Mouse (Mus musculus): Measurements from ENCODE around the gene Otop2. TPM values are rescaled to one million over a fixed set of nuclear protein-coding genes. Genes with fewer than 3 reads are reported as not detected.

Gene Otop2
- polyA plus RNA-seq, 1 experiment from 2014 or later = not detected

- WGBS (ENCODE audit: insufficient replicate concordance) = 53% methylated on average over 6 of the region's 6 CpGs
- H3K4me3 ChIP-seq = no peak overlapping the region
- no peaks in the 10 kb centered on the region for H3K36me3 ChIP-seq
- no peak overlapping the region for H3K4me2 ChIP-seq
- H3K27ac ChIP-seq = no peak overlapping the region
- no peaks in the 10 kb centered on the region for H3K9me3 ChIP-seq (replicated peaks)
- peaks cover 65% of the 10 kb centered on the region for H3K27me3 ChIP-seq (replicated peaks)
- H3K9ac ChIP-seq = no peak overlapping the region
- ATAC-seq = 0 out of 2 replicates have a peak, but pooled peaks have one; percentile 3
- 0 out of 2 replicates have a peak, but pooled peaks cover 4% of the 10 kb centered on the region for H3K4me1 ChIP-seq
These were observed 52.8 kb downstream of the Otop2 start for GRCm38 (mm10) chr11:115359726-115360125.

GRCm38 (mm10) chr11:115364136-115364535, 57.2 kb downstream of the Otop2 start:
- Histone ChIP-seq H3K9me3 (replicated peaks) (no peaks in the 10 kb centered on the region), H3K36me3 (no peaks in the 10 kb centered on the region), H3K4me1 (peaks cover 11% of the 10 kb centered on the region), H3K27ac (no peak overlapping the region), H3K4me3 (no peak overlapping the region), H3K27me3 (replicated peaks) (peaks cover 74% of the 10 kb centered on the region), H3K4me2 (no peak overlapping the region), H3K9ac (no peak overlapping the region)
- ATAC-seq = no peak
- WGBS (ENCODE audit: insufficient replicate concordance) = 81% methylated on average over 3 of the region's 3 CpGs

- no peak overlapping the region for H3K9ac ChIP-seq
- WGBS (ENCODE audit: insufficient replicate concordance) = 27% methylated on average over 7 of the region's 7 CpGs
- ATAC-seq = no peak
- no peaks in the 10 kb centered on the region for H3K9me3 ChIP-seq (replicated peaks)
- no peaks in the 10 kb centered on the region for H3K36me3 ChIP-seq
- H3K4me1 ChIP-seq = peaks cover 11% of the 10 kb centered on the region
- H3K27me3 ChIP-seq (replicated peaks) = peaks cover 87% of the 10 kb centered on the region
- H3K27ac ChIP-seq = no peak overlapping the region
- H3K4me2 ChIP-seq = no peak overlapping the region
- no peak overlapping the region for H3K4me3 ChIP-seq
These were observed 59.2 kb downstream of the Otop2 start for GRCm38 (mm10) chr11:115366039-115366705.

GRCm38 (mm10) chr11:115366706-115367394, 59.9 kb downstream of the Otop2 start:
- Histone ChIP-seq H3K4me1 (peaks cover 11% of the 10 kb centered on the region), H3K9me3 (replicated peaks) (no peaks in the 10 kb centered on the region), H3K9ac (0 out of 2 replicates have a peak overlapping the region, but pooled peaks have one; percentile 39), H3K27me3 (replicated peaks) (peaks cover 87% of the 10 kb centered on the region), H3K27ac (no peak overlapping the region), H3K4me2 (peak overlapping the region; percentile 71), H3K36me3 (no peaks in the 10 kb centered on the region), H3K4me3 (peak overlapping the region; percentile 42)
- WGBS (ENCODE audit: insufficient replicate concordance) = 8% methylated on average over 28 of the region's 28 CpGs
- ATAC-seq = 0 out of 2 replicates have a peak, but pooled peaks have one; percentile 20

DNA sequence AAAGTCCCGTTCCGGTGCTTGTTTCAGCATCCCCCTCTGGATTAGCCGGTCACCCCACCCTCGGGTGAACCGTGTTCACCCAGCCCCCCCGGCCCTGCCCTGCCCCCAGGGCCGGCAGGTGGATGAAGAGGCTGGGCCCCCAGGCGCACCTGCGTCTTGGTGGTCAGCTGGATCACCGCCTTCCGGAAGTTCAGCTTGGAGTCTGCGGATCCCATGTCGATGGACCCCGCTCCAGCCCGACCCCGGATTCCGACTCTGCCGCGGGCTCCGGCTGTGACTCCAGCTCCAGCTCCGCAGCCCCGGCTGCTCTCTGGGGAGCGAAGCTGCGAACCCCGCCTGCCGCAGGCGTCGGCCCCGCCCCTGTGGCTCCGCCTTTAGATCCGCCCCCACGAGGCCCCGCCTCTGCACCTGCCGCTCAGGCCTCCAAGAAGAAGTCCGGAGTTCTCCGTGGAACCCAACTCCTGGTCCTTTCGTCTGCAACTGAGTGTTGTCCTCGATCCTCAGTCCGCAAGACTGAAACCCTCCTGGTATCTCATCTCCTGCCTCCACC, 60.5 kb downstream of the Otop2 start, which contains the start of gene Hid1:
Gene Hid1, minus strand, starts transcription at position 362 of the 550 bp plus-strand sequence.
- ATAC-seq = peak; percentile 71
- WGBS (ENCODE audit: insufficient replicate concordance) = under 1% methylated on average over 39 of the region's 39 CpGs
- H3K27ac ChIP-seq = no peak within 1 kb of the TSS
- H3K4me2 ChIP-seq = peak within 1 kb of the TSS; percentile 71
- H3K9me3 ChIP-seq (replicated peaks) = no peaks in the 10 kb centered on the region
- H3K27me3 ChIP-seq (replicated peaks) = peaks cover 88% of the 10 kb centered on the region
- H3K4me1 ChIP-seq = peaks cover 11% of the 10 kb centered on the region
- H3K9ac ChIP-seq = peak within 1 kb of the TSS; percentile 39; the same call in 1 of the 2 replicates
- no peaks in the 10 kb centered on the region for H3K36me3 ChIP-seq
- H3K4me3 ChIP-seq = peak within 1 kb of the TSS; percentile 42

- no peak for ATAC-seq
- no peaks in the 10 kb centered on the region for H3K36me3 ChIP-seq
- no peak overlapping the region for H3K9ac ChIP-seq
- H3K27ac ChIP-seq = no peak overlapping the region
- H3K4me1 ChIP-seq = peaks cover 14% of the 10 kb centered on the region
- no peak overlapping the region for H3K4me3 ChIP-seq
- 38% methylated on average over 7 of the region's 7 CpGs for WGBS (ENCODE audit: insufficient replicate concordance)
- peaks cover 98% of the 10 kb centered on the region for H3K27me3 ChIP-seq (replicated peaks)
- no peak overlapping the region for H3K4me2 ChIP-seq
- no peaks in the 10 kb centered on the region for H3K9me3 ChIP-seq (replicated peaks)
These were observed 63.4 kb downstream of the Otop2 start for GRCm38 (mm10) chr11:115370368-115370767.

DNA sequence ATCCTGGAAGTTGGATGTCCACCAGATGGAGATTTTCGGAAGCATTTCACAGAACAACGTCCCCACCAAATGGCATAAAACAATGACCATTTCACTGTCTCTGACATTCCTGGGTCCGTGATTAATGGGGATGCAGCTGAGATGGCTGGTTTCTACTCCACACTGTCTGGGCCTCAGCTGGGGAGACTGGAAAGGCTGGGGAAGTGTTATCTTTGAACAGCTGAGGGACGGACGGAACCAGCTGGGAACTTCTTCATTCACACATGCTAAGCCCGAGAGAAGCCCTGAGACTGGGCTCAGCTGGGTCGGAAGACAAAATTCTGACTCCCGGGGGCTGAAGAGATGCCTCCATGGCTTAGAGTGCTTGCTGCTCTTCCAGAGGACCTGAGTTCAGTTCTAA, 64.4 kb downstream of the Otop2 start:
- Histone ChIP-seq H3K4me1 (peaks cover 14% of the 10 kb centered on the region), H3K4me3 (no peak overlapping the region), H3K36me3 (no peaks in the 10 kb centered on the region), H3K4me2 (no peak overlapping the region), H3K27ac (no peak overlapping the region), H3K27me3 (replicated peaks) (peaks cover 98% of the 10 kb centered on the region), H3K9ac (no peak overlapping the region), H3K9me3 (replicated peaks) (no peaks in the 10 kb centered on the region)
- 60% methylated on average over 8 of the region's 8 CpGs for WGBS (ENCODE audit: insufficient replicate concordance)
- ATAC-seq = no peak

- peaks cover 10% of the 10 kb centered on the region for H3K4me1 ChIP-seq
- no peak overlapping the region for H3K4me2 ChIP-seq
- H3K4me3 ChIP-seq = no peak overlapping the region
- 48% methylated on average over 1 of the region's 1 CpGs for WGBS (ENCODE audit: insufficient replicate concordance)
- H3K27me3 ChIP-seq (replicated peaks) = peaks cover 98% of the 10 kb centered on the region
- no peak overlapping the region for H3K27ac ChIP-seq
- no peaks in the 10 kb centered on the region for H3K36me3 ChIP-seq
- H3K9me3 ChIP-seq (replicated peaks) = no peaks in the 10 kb centered on the region
- no peak overlapping the region for H3K9ac ChIP-seq
- no peak for ATAC-seq
These were observed 65.1 kb downstream of the Otop2 start for GRCm38 (mm10) chr11:115372015-115372414.

- no peaks in the 10 kb centered on the region for H3K9me3 ChIP-seq (replicated peaks)
- WGBS (ENCODE audit: insufficient replicate concordance) = 18% methylated on average over 2 of the region's 2 CpGs
- no peaks in the 10 kb centered on the region for H3K36me3 ChIP-seq
- H3K27me3 ChIP-seq (replicated peaks) = peaks cover 95% of the 10 kb centered on the region
- no peak overlapping the region for H3K27ac ChIP-seq
- no peak overlapping the region for H3K4me3 ChIP-seq
- H3K9ac ChIP-seq = no peak overlapping the region
- H3K4me1 ChIP-seq = peaks cover 3% of the 10 kb centered on the region; the same call in 1 of the 2 replicates
- H3K4me2 ChIP-seq = no peak overlapping the region
- ATAC-seq = no peak
These were observed 65.8 kb downstream of the Otop2 start for GRCm38 (mm10) chr11:115372737-115373136.

DNA sequence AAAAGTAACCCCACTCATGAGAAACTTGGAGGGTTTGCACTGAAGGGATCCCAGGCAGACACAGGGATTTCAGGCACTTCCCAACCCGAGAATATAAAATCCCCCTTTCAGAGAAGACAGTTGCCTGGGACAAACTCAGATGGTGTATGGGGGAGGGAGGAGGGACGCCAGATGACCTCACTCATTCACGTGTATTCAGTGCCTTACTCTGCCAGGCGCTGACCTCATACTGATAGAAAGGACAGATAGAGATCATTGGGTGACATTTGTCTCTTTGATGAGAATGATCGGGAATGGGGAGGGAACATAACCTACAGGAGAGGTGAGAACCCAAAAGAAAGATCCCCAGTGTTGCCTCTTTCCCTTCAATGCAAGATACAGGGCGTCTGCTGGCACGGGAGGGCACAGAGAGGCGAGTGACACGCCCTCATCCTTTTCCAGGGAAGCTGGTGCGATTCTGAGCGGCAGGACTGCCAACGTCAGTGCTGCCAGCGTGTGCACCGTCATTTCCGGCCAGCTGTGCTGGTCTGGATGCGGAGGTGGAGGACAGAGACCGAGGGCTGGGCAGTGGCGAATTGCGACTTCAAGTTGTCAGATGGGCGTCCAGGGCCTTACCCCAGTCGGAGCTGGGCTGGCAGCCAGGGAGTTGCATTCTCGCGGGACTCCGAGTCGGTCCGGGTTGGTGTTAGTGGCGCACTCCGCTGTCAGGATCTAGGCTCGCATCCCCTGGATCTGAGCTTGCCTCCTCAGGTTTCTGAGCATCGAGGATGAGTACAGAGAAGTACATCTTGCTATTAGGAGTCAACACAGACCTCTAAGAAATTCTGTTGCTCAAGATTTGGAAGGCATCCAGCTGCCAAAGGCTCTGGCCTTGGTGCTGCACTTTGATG, 67.1 kb downstream of the Otop2 start:
- no peak overlapping the region for H3K27ac ChIP-seq
- H3K4me1 ChIP-seq = 0 out of 2 replicates have a peak, but pooled peaks cover 3% of the 10 kb centered on the region
- peak overlapping the region; percentile 56 for H3K4me2 ChIP-seq
- no peak for ATAC-seq
- peaks cover 90% of the 10 kb centered on the region for H3K27me3 ChIP-seq (replicated peaks)
- H3K36me3 ChIP-seq = no peaks in the 10 kb centered on the region
- H3K9me3 ChIP-seq (replicated peaks) = no peaks in the 10 kb centered on the region
- peak overlapping the region; percentile 22 for H3K4me3 ChIP-seq
- no peak overlapping the region for H3K9ac ChIP-seq
- WGBS (ENCODE audit: insufficient replicate concordance) = 3% methylated on average over 30 of the region's 30 CpGs

GRCm38 (mm10) chr11:115374695-115375425, 67.9 kb downstream of the Otop2 start:
- 51% methylated on average over 12 of the region's 12 CpGs for WGBS (ENCODE audit: insufficient replicate concordance)
- no peaks in the 10 kb centered on the region for H3K9me3 ChIP-seq (replicated peaks)
- H3K9ac ChIP-seq = no peak overlapping the region
- no peak overlapping the region for H3K27ac ChIP-seq
- 0 out of 2 replicates have a peak, but pooled peaks cover 3% of the 10 kb centered on the region for H3K4me1 ChIP-seq
- H3K27me3 ChIP-seq (replicated peaks) = peaks cover 88% of the 10 kb centered on the region
- peak overlapping the region; percentile 56; the same call in 1 of the 2 replicates for H3K4me2 ChIP-seq
- no peak for ATAC-seq
- no peak overlapping the region for H3K4me3 ChIP-seq
- H3K36me3 ChIP-seq = no peaks in the 10 kb centered on the region
